Mouse (Mus musculus) G1E (cell line): ENCODE results near the gene Cyp17a1.

ENCODE experiments used
- CTCF ChIP-seq: IDR thresholded peaks from 2 replicates; pipeline ENCODE4 v1.5.1; 2012; ENCODE audit warnings: low read depth, low read length, inconsistent platforms, mixed read lengths
- GATA1 ChIP-seq: IDR thresholded peaks from 2 replicates; pipeline ENCODE4 v1.6.1; 2012; ENCODE audit warnings: borderline replicate concordance, low read length, inconsistent platforms, mixed read lengths

- no peak for TF ChIP-seq CTCF
- no peak for TF ChIP-seq GATA1
Observed at GRCm38 (mm10) chr19:46697840-46698517, 25.0 kb upstream of the Cyp17a1 start.
